Mouse (Mus musculus): Measurements from ENCODE around the gene Hcls1. TPM values are rescaled to one million over a fixed set of nuclear protein-coding genes. Genes with fewer than 3 reads are reported as not detected.

Gene Hcls1
- polyA plus RNA-seq, 1 experiment, result 3.3 TPM

GRCm38 (mm10) chr16:36925351-36925750, 9.4 kb upstream of the Hcls1 start:
- DNase-seq, result no peak
- Histone ChIP-seq H3K27ac (ENCODE audit: insufficient read depth, low read length) (no peak overlapping the region), H3K4me1 (ENCODE audit: control insufficient read depth, insufficient read depth, low read length) (peaks cover 4% of the 10 kb centered on the region; the same call in 1 of the 2 replicates), H3K4me3 (replicated peaks; ENCODE audit: insufficient read depth, low read depth, low read length) (no peak overlapping the region), H3K27me3 (ENCODE audit: control insufficient read depth, insufficient read depth, low read length) (no peaks in the 10 kb centered on the region)
- TF ChIP-seq CTCF (IDR thresholded peaks at IDR 0.05; ENCODE audit: borderline replicate concordance, insufficient read depth, low read depth, low read length) (no peak), POLR2A (IDR thresholded peaks at IDR 0.05; ENCODE audit: borderline replicate concordance, insufficient read depth, low read length) (no peak)
- 93% methylated on average over 6 of the region's 6 CpGs for WGBS

DNA sequence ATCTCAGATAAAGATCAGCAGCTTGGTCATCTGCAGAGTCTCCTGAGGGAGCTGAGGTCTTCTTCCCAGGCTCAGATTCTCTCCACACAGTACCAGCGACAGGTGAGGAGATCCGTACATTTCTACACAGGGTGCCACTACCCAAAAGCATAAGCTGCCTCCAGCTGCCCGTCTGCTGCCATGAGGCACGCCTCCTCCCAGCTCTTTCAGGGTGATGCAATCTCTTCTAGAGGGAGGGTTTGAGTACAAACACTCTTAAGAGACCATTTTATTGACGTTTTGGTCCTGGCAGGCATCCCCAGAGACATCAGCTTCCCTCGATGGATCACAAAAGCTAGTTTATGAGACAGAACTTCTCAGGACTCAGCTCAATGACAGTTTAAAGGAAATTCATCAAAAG, 9.0 kb upstream of the Hcls1 start:
- H3K4me1 ChIP-seq (ENCODE audit: control insufficient read depth, insufficient read depth, low read length), result peaks cover 4% of the 10 kb centered on the region; the same call in 1 of the 2 replicates
- H3K27ac ChIP-seq (ENCODE audit: insufficient read depth, low read length), result no peak overlapping the region
- DNase-seq, result no peak
- H3K27me3 ChIP-seq (ENCODE audit: control insufficient read depth, insufficient read depth, low read length), result no peaks in the 10 kb centered on the region
- H3K4me3 ChIP-seq (replicated peaks; ENCODE audit: insufficient read depth, low read depth, low read length), result no peak overlapping the region
- TF ChIP-seq POLR2A (IDR thresholded peaks at IDR 0.05; ENCODE audit: borderline replicate concordance, insufficient read depth, low read length) (no peak), CTCF (IDR thresholded peaks at IDR 0.05; ENCODE audit: borderline replicate concordance, insufficient read depth, low read depth, low read length) (no peak)
- WGBS, result 75% methylated on average over 6 of the region's 6 CpGs

DNA sequence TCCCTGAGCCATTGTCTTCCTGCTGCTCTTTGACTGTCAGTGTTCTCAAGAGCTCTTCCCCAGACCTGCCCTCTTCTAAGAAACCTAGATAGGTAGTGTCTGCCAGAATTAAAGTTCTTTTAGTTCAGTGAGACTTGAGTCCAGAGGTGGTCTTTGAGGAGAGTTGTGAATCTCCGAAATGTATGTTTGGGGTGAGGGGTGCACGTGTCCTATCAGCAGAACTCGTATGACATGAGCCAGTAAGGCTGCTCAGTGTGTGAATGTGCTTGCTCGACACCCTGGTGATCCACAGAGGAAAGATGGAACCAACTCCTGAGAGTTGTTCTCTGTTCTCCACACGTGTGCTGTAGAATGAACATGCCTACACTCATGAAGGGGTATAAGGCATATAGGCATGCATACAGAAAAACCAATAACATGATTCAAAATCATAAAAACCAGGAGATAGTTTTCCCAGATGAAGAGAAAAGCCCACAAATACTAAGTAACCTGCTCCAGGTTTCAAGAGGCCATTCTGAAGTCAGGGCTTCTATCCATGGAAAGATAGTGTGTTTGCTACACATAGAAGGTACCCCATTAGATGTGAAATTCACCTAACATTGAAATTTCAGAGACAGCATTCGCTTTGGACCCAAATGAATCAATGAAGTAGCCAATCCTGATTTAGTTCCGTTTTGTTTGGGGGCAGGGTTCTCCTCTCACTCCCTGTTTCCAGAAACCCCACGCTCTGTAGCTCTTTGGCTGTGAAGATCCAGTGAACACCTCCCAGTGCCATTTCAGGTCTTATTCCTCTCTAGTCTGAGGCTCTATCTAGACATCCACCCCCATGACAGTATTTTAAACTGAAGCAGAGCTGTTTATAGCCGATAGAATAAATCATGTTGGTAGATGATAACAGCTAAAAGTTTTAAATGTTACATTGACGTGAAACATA, 8.0 kb upstream of the Hcls1 start:
- Histone ChIP-seq H3K4me1 (ENCODE audit: control insufficient read depth, insufficient read depth, low read length) (peaks cover 4% of the 10 kb centered on the region; the same call in 1 of the 2 replicates), H3K27me3 (ENCODE audit: control insufficient read depth, insufficient read depth, low read length) (no peaks in the 10 kb centered on the region), H3K27ac (ENCODE audit: insufficient read depth, low read length) (no peak overlapping the region), H3K4me3 (replicated peaks; ENCODE audit: insufficient read depth, low read depth, low read length) (no peak overlapping the region)
- TF ChIP-seq POLR2A (IDR thresholded peaks at IDR 0.05; ENCODE audit: borderline replicate concordance, insufficient read depth, low read length) (no peak), CTCF (IDR thresholded peaks at IDR 0.05; ENCODE audit: borderline replicate concordance, insufficient read depth, low read depth, low read length) (no peak)
- no peak for DNase-seq
- WGBS, result 94% methylated on average over 10 of the region's 10 CpGs

- 92% methylated on average over 10 of the region's 10 CpGs for WGBS
- TF ChIP-seq CTCF (IDR thresholded peaks at IDR 0.05; ENCODE audit: borderline replicate concordance, insufficient read depth, low read depth, low read length), result no peak
- TF ChIP-seq POLR2A (IDR thresholded peaks at IDR 0.05; ENCODE audit: borderline replicate concordance, insufficient read depth, low read length), result no peak
These were observed 7.2 kb upstream of the Hcls1 start for GRCm38 (mm10) chr16:36927495-36928105.

GRCm38 (mm10) chr16:36928106-36928500, 6.7 kb upstream of the Hcls1 start:
- no peaks in the 10 kb centered on the region for H3K27me3 ChIP-seq (ENCODE audit: control insufficient read depth, insufficient read depth, low read length)
- H3K4me1 ChIP-seq (ENCODE audit: control insufficient read depth, insufficient read depth, low read length), result no peaks in the 10 kb centered on the region
- TF ChIP-seq POLR2A (IDR thresholded peaks at IDR 0.05; ENCODE audit: borderline replicate concordance, insufficient read depth, low read length), result no peak
- no peak for TF ChIP-seq CTCF (IDR thresholded peaks at IDR 0.05; ENCODE audit: borderline replicate concordance, insufficient read depth, low read depth, low read length)
- 89% methylated on average over 8 of the region's 8 CpGs for WGBS
- H3K27ac ChIP-seq (ENCODE audit: insufficient read depth, low read length), result no peak overlapping the region
- DNase-seq, result no peak
- H3K4me3 ChIP-seq (replicated peaks; ENCODE audit: insufficient read depth, low read depth, low read length), result no peak overlapping the region

More at GRCm38 (mm10) chr16:36927495-36928105, 7.2 kb upstream of the Hcls1 start:
- no peak for DNase-seq
- no peak overlapping the region for H3K4me3 ChIP-seq (replicated peaks; ENCODE audit: insufficient read depth, low read depth, low read length)
- no peaks in the 10 kb centered on the region for H3K4me1 ChIP-seq (ENCODE audit: control insufficient read depth, insufficient read depth, low read length)
- H3K27me3 ChIP-seq (ENCODE audit: control insufficient read depth, insufficient read depth, low read length), result no peaks in the 10 kb centered on the region
- no peak overlapping the region for H3K27ac ChIP-seq (ENCODE audit: insufficient read depth, low read length)

DNA sequence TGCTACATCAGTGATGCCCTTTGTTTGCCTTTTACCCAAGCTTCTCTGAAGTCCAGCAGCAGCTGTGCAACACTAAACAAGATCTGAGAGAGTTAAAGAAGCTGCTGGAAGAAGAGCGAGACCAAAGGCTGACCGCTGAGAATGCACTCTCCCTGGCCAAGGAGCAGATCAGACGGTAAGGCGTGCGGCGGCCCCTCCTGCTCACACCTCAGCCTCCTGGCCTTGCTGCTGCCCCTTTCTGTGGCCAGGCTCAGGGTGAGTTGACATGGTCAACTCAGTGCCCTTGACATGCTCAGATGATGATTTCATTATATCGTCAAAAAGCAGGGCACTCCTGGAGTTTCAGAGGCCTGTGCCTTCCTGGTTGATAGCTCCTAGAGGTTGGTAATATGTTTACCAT, 5.6 kb upstream of the Hcls1 start:
- H3K27ac ChIP-seq (ENCODE audit: insufficient read depth, low read length), result no peak overlapping the region
- WGBS, result 89% methylated on average over 7 of the region's 7 CpGs
- no peaks in the 10 kb centered on the region for H3K27me3 ChIP-seq (ENCODE audit: control insufficient read depth, insufficient read depth, low read length)
- H3K4me3 ChIP-seq (replicated peaks; ENCODE audit: insufficient read depth, low read depth, low read length), result no peak overlapping the region
- no peak for TF ChIP-seq POLR2A (IDR thresholded peaks at IDR 0.05; ENCODE audit: borderline replicate concordance, insufficient read depth, low read length)
- TF ChIP-seq CTCF (IDR thresholded peaks at IDR 0.05; ENCODE audit: borderline replicate concordance, insufficient read depth, low read depth, low read length), result no peak
- no peaks in the 10 kb centered on the region for H3K4me1 ChIP-seq (ENCODE audit: control insufficient read depth, insufficient read depth, low read length)
- no peak for DNase-seq

GRCm38 (mm10) chr16:36930231-36931136, 4.3 kb upstream of the Hcls1 start:
- DNase-seq, result no peak
- Histone ChIP-seq H3K4me3 (replicated peaks; ENCODE audit: insufficient read depth, low read depth, low read length) (no peak overlapping the region), H3K27me3 (ENCODE audit: control insufficient read depth, insufficient read depth, low read length) (no peaks in the 10 kb centered on the region), H3K4me1 (ENCODE audit: control insufficient read depth, insufficient read depth, low read length) (no peaks in the 10 kb centered on the region), H3K27ac (ENCODE audit: insufficient read depth, low read length) (no peak overlapping the region)
- TF ChIP-seq CTCF (IDR thresholded peaks at IDR 0.05; ENCODE audit: borderline replicate concordance, insufficient read depth, low read depth, low read length) (no peak), POLR2A (IDR thresholded peaks at IDR 0.05; ENCODE audit: borderline replicate concordance, insufficient read depth, low read length) (no peak)
- 86% methylated on average over 11 of the region's 11 CpGs for WGBS
